Mouse (Mus musculus) ovary, postnatal 10 days (tissue): Measurements from ENCODE around the gene Gm3336.

ENCODE experiments used
- DNase-seq: peaks from one replicate; pipeline ENCODE4 v3.0.0; 2022; ENCODE audit warnings: low spot score

Gm3336 gene

GRCm38 (mm10) chr8:70695318-70696018 lies 22.9 kb upstream of the Gm3336 start:
- no peak for DNase-seq

- no peak for DNase-seq
Measured at GRCm38 (mm10) chr8:70696019-70696885, 22.1 kb upstream of the Gm3336 start.

GRCm38 (mm10) chr8:70696946-70697345 lies 21.4 kb upstream of the Gm3336 start:
- DNase-seq: no peak

GRCm38 (mm10) chr8:70697366-70698250 lies 20.7 kb upstream of the Gm3336 start:
- DNase-seq: no peak

- DNase-seq: peak; percentile 99
Measured at GRCm38 (mm10) chr8:70698310-70699109, 19.8 kb upstream of the Gm3336 start, which contains the start of gene Jund. Gene Jund (plus strand): TSS chr8:70698949.

GRCm38 (mm10) chr8:70699116-70699833 lies 19.1 kb upstream of the Gm3336 start:
- no peak for DNase-seq

GRCm38 (mm10) chr8:70699834-70700554 lies 18.3 kb upstream of the Gm3336 start:
- peak; percentile 74 for DNase-seq

GRCm38 (mm10) chr8:70700555-70700922 lies 17.8 kb upstream of the Gm3336 start:
- peak; percentile 66 for DNase-seq

- no peak for DNase-seq
Measured at GRCm38 (mm10) chr8:70701048-70701981, 17.0 kb upstream of the Gm3336 start.

- DNase-seq: no peak
Measured at GRCm38 (mm10) chr8:70701982-70702841, 16.1 kb upstream of the Gm3336 start.

GRCm38 (mm10) chr8:70702842-70703182 lies 15.5 kb upstream of the Gm3336 start:
- no peak for DNase-seq

- DNase-seq: no peak
Measured at GRCm38 (mm10) chr8:70703287-70703686, 15.1 kb upstream of the Gm3336 start, which contains the start of gene Iqcn. Gene Iqcn (plus strand): TSS chr8:70703457.

GRCm38 (mm10) chr8:70708281-70708680 lies 10.1 kb upstream of the Gm3336 start:
- no peak for DNase-seq

- no peak for DNase-seq
Measured at GRCm38 (mm10) chr8:70709794-70710193, 8.5 kb upstream of the Gm3336 start.

- no peak for DNase-seq
Measured at GRCm38 (mm10) chr8:70710296-70710695, 8.0 kb upstream of the Gm3336 start.

- DNase-seq: no peak
Measured at GRCm38 (mm10) chr8:70711041-70711440, 7.3 kb upstream of the Gm3336 start.

- no peak for DNase-seq
Measured at GRCm38 (mm10) chr8:70713991-70714390, 4.4 kb upstream of the Gm3336 start.

GRCm38 (mm10) chr8:70715086-70715485 lies 3.3 kb upstream of the Gm3336 start:
- no peak for DNase-seq
